Mouse (Mus musculus) thymus, adult 2 months (tissue): ENCODE results near the gene Mlec. TPM values are rescaled to one million over a fixed set of nuclear protein-coding genes. Genes with fewer than 3 reads are reported as not detected.

Source experiments
- DNase-seq: peaks from one replicate; pipeline ENCODE4 v3.0.0; 2021
- H3K27ac ChIP-seq: fragments of 200-500 bp; 2 replicates; pipeline ENCODE4 v1.5.1; 2012; ENCODE audit warnings: low read length, control low read depth; ENCODE audit not compliant: control insufficient read depth, insufficient read depth
- H3K27me3 ChIP-seq: fragments of 200-500 bp; 2 replicates; pipeline ENCODE4 v1.6.1; 2012; ENCODE audit warnings: mild to moderate bottlenecking, low read length, moderate library complexity, mixed read lengths; ENCODE audit not compliant: control insufficient read depth, insufficient read depth
- H3K36me3 ChIP-seq: fragments of 200-500 bp; 2 replicates; pipeline ENCODE4 v1.6.1; 2012; ENCODE audit warnings: mild to moderate bottlenecking, low read length, moderate library complexity; ENCODE audit not compliant: control insufficient read depth, insufficient read depth
- H3K4me1 ChIP-seq: fragments of 200-500 bp; replicated peaks from 2 replicates; pipeline ENCODE4 v1.6.1; 2012; ENCODE audit warnings: low read length; ENCODE audit not compliant: control insufficient read depth, insufficient read depth
- H3K4me3 ChIP-seq: fragments of 200-500 bp; 2 replicates; pipeline ENCODE4 v1.5.1; 2012; ENCODE audit warnings: mild to moderate bottlenecking, low read length, control low read depth, moderate library complexity; ENCODE audit not compliant: control insufficient read depth, insufficient read depth
- CTCF ChIP-seq: fragments of 200-500 bp; IDR thresholded peaks from 2 replicates; pipeline ENCODE4 v1.5.1; 2012; ENCODE audit warnings: mild to moderate bottlenecking, control low read depth, low read length, moderate library complexity, borderline replicate concordance; ENCODE audit not compliant: control insufficient read depth, poor library complexity, insufficient read depth; ENCODE audit errors: extremely low read depth
- POLR2A ChIP-seq: fragments of 200-500 bp; IDR thresholded peaks from 2 replicates; pipeline ENCODE4 v1.6.1; 2012; ENCODE audit warnings: mild to moderate bottlenecking, low read length, control low read depth, moderate library complexity; ENCODE audit not compliant: control insufficient read depth, poor library complexity, insufficient read depth; ENCODE audit errors: extremely low read depth
- WGBS: fragments of 180-500 bp; shearing (Covaris S2); methylation state at CpG from one replicate; pipeline ENCODE4 v1.1.7; 2018; 5-methylcytosine and 5-hydroxymethylcytosine counted together
- polyA plus RNA-seq: library from polyadenylated mRNA; depleted of rRNA; stranded (reverse); fragments of >200 nt; gene quantifications from 2 replicates; pipeline ENCODE4 v1.2.3, GENCODE M21; 2012

Mlec gene
- polyA plus RNA-seq, 1 experiment = 95.0 TPM

GRCm38 (mm10) chr5:115193669-115194625, 36.0 kb upstream of the Mlec start, which contains the start of gene Cabp1:
Gene Cabp1, minus strand, starts transcription at chr5:115194381.
- H3K4me3 ChIP-seq = peak within 1 kb of the TSS; percentile 45
- under 1% methylated on average over 100 of the region's 116 CpGs for WGBS
- H3K4me1 ChIP-seq = peaks cover 17% of the 10 kb centered on the region
- TF ChIP-seq POLR2A (no peak), CTCF (peak; percentile 49; the same call in 1 of the 2 replicates)
- no peaks in the 10 kb centered on the region for H3K36me3 ChIP-seq
- no peak within 1 kb of the TSS for H3K27ac ChIP-seq
- H3K27me3 ChIP-seq = peaks cover 21% of the 10 kb centered on the region
- peak; percentile 87 for DNase-seq

GRCm38 (mm10) chr5:115193226-115193625, 35.2 kb upstream of the Mlec start:
- H3K36me3 ChIP-seq = no peaks in the 10 kb centered on the region
- no peak overlapping the region for H3K27ac ChIP-seq
- peak overlapping the region; percentile 45; the same call in 1 of the 2 replicates for H3K4me3 ChIP-seq
- TF ChIP-seq CTCF (no peak), POLR2A (no peak)
- H3K4me1 ChIP-seq = peaks cover 17% of the 10 kb centered on the region
- peaks cover 21% of the 10 kb centered on the region for H3K27me3 ChIP-seq
- peak; percentile 47 for DNase-seq
- WGBS = 2% methylated on average over 34 of the region's 34 CpGs

- H3K4me3 ChIP-seq = no peak overlapping the region
- 18% methylated on average over 7 of the region's 7 CpGs for WGBS
- DNase-seq = no peak
- no peak overlapping the region for H3K27ac ChIP-seq
- H3K27me3 ChIP-seq = peaks cover 21% of the 10 kb centered on the region
- TF ChIP-seq CTCF (no peak), POLR2A (no peak)
- H3K4me1 ChIP-seq = peaks cover 17% of the 10 kb centered on the region
- no peaks in the 10 kb centered on the region for H3K36me3 ChIP-seq
These were observed 34.8 kb upstream of the Mlec start for GRCm38 (mm10) chr5:115192828-115193195.

- TF ChIP-seq POLR2A = no peak
- no peak for TF ChIP-seq CTCF
- Histone ChIP-seq H3K4me3 (no peak overlapping the region), H3K4me1 (peaks cover 22% of the 10 kb centered on the region), H3K27me3 (peaks cover 21% of the 10 kb centered on the region), H3K27ac (no peak overlapping the region), H3K36me3 (no peaks in the 10 kb centered on the region)
- DNase-seq = no peak
- 12% methylated on average over 29 of the region's 29 CpGs for WGBS
These were observed 34.2 kb upstream of the Mlec start for GRCm38 (mm10) chr5:115191880-115192827.

- Histone ChIP-seq H3K4me3 (no peak overlapping the region), H3K27ac (no peak overlapping the region), H3K4me1 (peaks cover 22% of the 10 kb centered on the region), H3K36me3 (no peaks in the 10 kb centered on the region), H3K27me3 (peaks cover 24% of the 10 kb centered on the region)
- DNase-seq = no peak
- TF ChIP-seq POLR2A (no peak), CTCF (no peak)
- WGBS = 79% methylated on average over 12 of the region's 12 CpGs
These were observed 32.1 kb upstream of the Mlec start for GRCm38 (mm10) chr5:115190081-115190480.

- DNase-seq = peak; percentile 49
These were observed 30.8 kb upstream of the Mlec start for GRCm38 (mm10) chr5:115188824-115189223.

More at GRCm38 (mm10) chr5:115188824-115189223, 30.8 kb upstream of the Mlec start:
- peaks cover 14% of the 10 kb centered on the region for H3K4me1 ChIP-seq
- 39% methylated on average over 5 of the region's 5 CpGs for WGBS
- H3K27ac ChIP-seq = no peak overlapping the region
- H3K4me3 ChIP-seq = no peak overlapping the region
- TF ChIP-seq POLR2A (no peak), CTCF (peak; percentile 75; the same call in 1 of the 2 replicates)
- H3K36me3 ChIP-seq = no peaks in the 10 kb centered on the region
- peaks cover 23% of the 10 kb centered on the region for H3K27me3 ChIP-seq
